Mouse (Mus musculus): ENCODE data around the gene Grm7.

GRCm38 (mm10) chr6:111587572-111587971, 942.2 kb downstream of the Grm7 start:
- TF ChIP-seq CTCF (conservative IDR thresholded peaks at IDR 0.05; ENCODE audit: low read length) (no peak), POU5F1 (IDR thresholded peaks at IDR 0.05; ENCODE audit: borderline replicate concordance, low read length) (no peak)
